Mouse (Mus musculus): Measurements from ENCODE around the gene Atp2c2. TPM values are rescaled to one million over a fixed set of nuclear protein-coding genes. Genes with fewer than 3 reads are reported as not detected.
A peak's percentile ranks its signal among the peaks of the same experiment; 100 is the strongest.

The Atp2c2 gene
- polyA plus RNA-seq, 1 experiment: not detected

DNA sequence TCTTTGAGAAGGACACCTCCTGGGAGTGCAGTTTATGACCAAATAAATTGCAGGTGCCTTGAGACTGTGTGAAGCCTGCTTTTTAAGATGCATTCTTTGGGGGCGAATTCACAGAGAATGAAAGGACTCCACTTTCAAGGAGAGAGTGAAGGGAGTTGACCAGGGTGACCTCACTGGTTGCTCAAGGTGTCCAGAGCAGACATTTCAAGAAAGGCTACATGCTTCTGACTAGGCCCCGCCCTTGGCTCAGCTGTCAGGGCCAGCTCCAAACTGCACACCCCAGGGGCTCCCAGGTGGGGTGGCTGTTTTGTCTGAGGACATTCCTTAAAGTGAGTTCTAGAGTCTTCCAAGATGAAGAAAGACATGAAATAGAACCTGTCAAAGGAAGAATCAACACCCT lies 2.6 kb upstream of the Atp2c2 start:
- Histone ChIP-seq H3K27me3 (replicated peaks) (peaks cover 87% of the 10 kb centered on the region), H3K4me1 (peaks cover 8% of the 10 kb centered on the region)

DNA sequence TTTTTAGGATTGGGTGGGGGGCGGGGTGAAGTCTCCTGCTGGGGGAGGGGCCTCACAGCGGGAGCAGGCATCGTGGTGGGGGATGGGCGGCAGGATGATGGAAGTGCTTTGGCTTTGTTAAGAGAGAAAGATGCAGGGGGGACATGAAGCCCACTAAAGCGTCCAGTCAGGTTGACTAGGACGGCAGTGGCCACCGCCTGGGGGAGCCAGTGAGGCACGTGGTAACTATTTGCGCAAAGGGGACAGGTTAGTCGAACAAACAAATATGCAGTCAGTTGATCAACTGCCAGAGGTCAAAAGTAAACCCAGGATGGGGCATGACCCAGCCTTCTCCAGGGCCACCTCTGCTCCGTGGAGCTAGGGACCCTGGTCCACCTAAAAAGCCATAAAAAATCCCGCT lies 849 bp upstream of the Atp2c2 start:
- H3K36me3 ChIP-seq (replicated peaks; ENCODE audit: low read length): no peaks in the 10 kb centered on the region
- peaks cover 8% of the 10 kb centered on the region for H3K4me1 ChIP-seq
- TF ChIP-seq FLI1 (IDR thresholded peaks at IDR 0.05; ENCODE audit: low read length) (no peak), GATA1 (IDR thresholded peaks at IDR 0.05; ENCODE audit: borderline replicate concordance, low read length) (no peak)
- no peaks in the 10 kb centered on the region for H3K9me3 ChIP-seq
- H3K4me3 ChIP-seq (replicated peaks): peak overlapping the region; percentile 81
- peaks cover 86% of the 10 kb centered on the region for H3K27me3 ChIP-seq (replicated peaks)

More for the DNA sequence above, 2.6 kb upstream of the Atp2c2 start:
- no peaks in the 10 kb centered on the region for H3K9me3 ChIP-seq
- TF ChIP-seq FLI1 (IDR thresholded peaks at IDR 0.05; ENCODE audit: low read length) (no peak), GATA1 (IDR thresholded peaks at IDR 0.05; ENCODE audit: borderline replicate concordance, low read length) (no peak)
- no peak overlapping the region for H3K4me3 ChIP-seq (replicated peaks)
- no peaks in the 10 kb centered on the region for H3K36me3 ChIP-seq (replicated peaks; ENCODE audit: low read length)

DNA sequence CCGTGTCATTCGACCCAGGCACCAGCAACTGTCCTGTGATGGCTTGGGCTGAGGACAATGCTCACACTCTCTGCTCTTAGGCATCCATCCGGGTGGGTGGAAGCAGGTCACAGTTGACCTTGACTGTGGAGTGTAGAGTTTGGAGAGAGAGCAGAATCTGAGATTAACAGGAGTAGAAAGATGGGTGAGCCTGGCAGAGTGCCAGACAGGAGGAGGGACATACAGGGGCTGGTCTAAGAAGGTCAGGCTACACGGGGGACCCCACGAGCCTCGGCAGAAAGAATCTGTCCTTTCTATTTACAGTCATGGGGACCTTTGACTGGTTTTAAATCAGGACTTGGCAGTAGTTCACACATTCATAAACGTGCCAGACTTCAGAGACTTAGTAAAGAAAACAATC lies 3.2 kb downstream of the Atp2c2 start:
- Histone ChIP-seq H3K9me3 (no peaks in the 10 kb centered on the region), H3K4me1 (peaks cover 8% of the 10 kb centered on the region), H3K36me3 (replicated peaks; ENCODE audit: low read length) (no peaks in the 10 kb centered on the region), H3K27me3 (replicated peaks) (peaks cover 92% of the 10 kb centered on the region), H3K4me3 (replicated peaks) (no peak overlapping the region)
- TF ChIP-seq FLI1 (IDR thresholded peaks at IDR 0.05; ENCODE audit: low read length): no peak
- no peak for TF ChIP-seq GATA1 (IDR thresholded peaks at IDR 0.05; ENCODE audit: borderline replicate concordance, low read length)

GRCm38 (mm10) chr8:119707146-119707545 lies 7.3 kb downstream of the Atp2c2 start:
- Histone ChIP-seq H3K9me3 (no peaks in the 10 kb centered on the region), H3K4me1 (peaks cover 22% of the 10 kb centered on the region), H3K27me3 (replicated peaks) (peaks cover 81% of the 10 kb centered on the region), H3K36me3 (replicated peaks; ENCODE audit: low read length) (no peaks in the 10 kb centered on the region), H3K4me3 (replicated peaks) (no peak overlapping the region)
- TF ChIP-seq FLI1 (IDR thresholded peaks at IDR 0.05; ENCODE audit: low read length) (no peak), GATA1 (IDR thresholded peaks at IDR 0.05; ENCODE audit: borderline replicate concordance, low read length) (no peak)

GRCm38 (mm10) chr8:119708471-119708870 lies 8.7 kb downstream of the Atp2c2 start:
- H3K4me3 ChIP-seq (replicated peaks): no peak overlapping the region
- H3K9me3 ChIP-seq: no peaks in the 10 kb centered on the region
- peaks cover 30% of the 10 kb centered on the region for H3K4me1 ChIP-seq
- TF ChIP-seq FLI1 (IDR thresholded peaks at IDR 0.05; ENCODE audit: low read length) (no peak), GATA1 (IDR thresholded peaks at IDR 0.05; ENCODE audit: borderline replicate concordance, low read length) (no peak)
- no peaks in the 10 kb centered on the region for H3K36me3 ChIP-seq (replicated peaks; ENCODE audit: low read length)
- H3K27me3 ChIP-seq (replicated peaks): peaks cover 84% of the 10 kb centered on the region

DNA sequence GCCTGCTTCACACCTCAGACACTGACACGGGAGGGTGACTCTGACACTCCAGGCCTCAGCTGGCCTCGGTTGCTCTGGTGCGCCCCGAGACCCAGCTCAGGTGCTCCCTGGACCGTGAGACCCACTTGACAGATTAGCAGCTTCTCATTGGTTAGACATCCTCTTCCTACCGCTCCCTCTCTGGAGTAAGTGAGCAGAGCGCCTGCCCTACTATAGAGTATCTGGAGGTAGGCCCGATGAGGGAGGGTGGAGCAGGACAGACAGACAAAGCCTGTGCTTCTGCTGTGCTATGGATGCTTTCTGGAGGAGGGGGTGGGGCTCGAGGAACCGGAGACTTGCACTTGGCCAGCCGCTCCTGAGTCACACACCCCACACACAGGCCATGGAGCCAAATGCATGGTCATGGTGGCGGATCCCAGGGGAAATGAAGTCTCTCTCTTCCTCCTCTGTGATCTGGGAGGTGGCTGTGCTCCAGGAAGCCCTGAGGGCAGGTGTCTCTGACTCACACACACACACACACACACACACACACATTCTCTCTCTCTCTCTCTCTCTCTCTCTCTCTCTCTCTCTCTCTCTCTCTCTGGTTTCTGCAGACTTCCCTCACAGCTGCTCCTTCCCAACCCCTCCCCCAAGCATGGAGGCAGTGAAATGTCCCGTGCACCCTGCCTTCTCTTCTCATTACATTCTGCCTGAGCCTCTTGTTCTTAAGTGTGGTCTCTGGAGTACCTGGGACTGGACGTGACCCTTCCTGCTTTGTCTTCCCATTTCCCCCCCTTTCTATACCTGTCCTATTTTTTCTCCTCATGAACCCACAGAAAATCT lies 9.3 kb downstream of the Atp2c2 start:
- TF ChIP-seq GATA1 (IDR thresholded peaks at IDR 0.05; ENCODE audit: borderline replicate concordance, low read length): no peak
- Histone ChIP-seq H3K27me3 (replicated peaks) (peaks cover 88% of the 10 kb centered on the region), H3K36me3 (replicated peaks; ENCODE audit: low read length) (no peaks in the 10 kb centered on the region), H3K4me3 (replicated peaks) (no peak overlapping the region), H3K9me3 (no peaks in the 10 kb centered on the region), H3K4me1 (peaks cover 30% of the 10 kb centered on the region)

- H3K36me3 ChIP-seq (replicated peaks; ENCODE audit: low read length): no peaks in the 10 kb centered on the region
- peak overlapping the region; percentile 15 for H3K4me3 ChIP-seq (replicated peaks)
- no peaks in the 10 kb centered on the region for H3K9me3 ChIP-seq
- H3K4me1 ChIP-seq: peaks cover 30% of the 10 kb centered on the region
- H3K27me3 ChIP-seq (replicated peaks): peaks cover 88% of the 10 kb centered on the region
- TF ChIP-seq FLI1 (IDR thresholded peaks at IDR 0.05; ENCODE audit: low read length): no peak
- no peak for TF ChIP-seq GATA1 (IDR thresholded peaks at IDR 0.05; ENCODE audit: borderline replicate concordance, low read length)
These were observed 9.9 kb downstream of the Atp2c2 start for GRCm38 (mm10) chr8:119709703-119710093.

DNA sequence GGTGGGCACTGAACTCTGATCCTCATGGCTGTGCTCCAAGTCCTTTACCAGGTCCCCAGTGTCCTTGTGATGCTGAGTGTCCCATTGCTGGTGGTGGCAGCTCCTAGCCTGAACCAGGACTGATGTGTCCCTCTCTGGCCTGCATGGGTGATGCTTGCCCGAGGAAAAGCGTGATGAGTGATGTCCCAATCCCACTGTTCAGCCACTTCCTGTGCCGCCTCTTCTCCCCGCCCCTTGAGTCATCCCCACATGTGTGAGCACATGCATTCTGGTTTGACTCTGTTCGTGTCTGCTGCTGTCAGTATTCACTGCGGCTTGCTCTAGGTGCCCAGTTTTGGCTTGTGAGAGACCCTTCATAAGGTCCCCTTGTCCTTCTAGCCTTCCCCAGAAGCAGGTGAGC lies 12.4 kb downstream of the Atp2c2 start:
- no peak for TF ChIP-seq GATA1 (IDR thresholded peaks at IDR 0.05; ENCODE audit: borderline replicate concordance, low read length)
- no peak for TF ChIP-seq FLI1 (IDR thresholded peaks at IDR 0.05; ENCODE audit: low read length)
- H3K27me3 ChIP-seq (replicated peaks): peaks cover 85% of the 10 kb centered on the region
- peak overlapping the region; percentile 66 for H3K4me3 ChIP-seq (replicated peaks)
- no peaks in the 10 kb centered on the region for H3K36me3 ChIP-seq (replicated peaks; ENCODE audit: low read length)
- no peaks in the 10 kb centered on the region for H3K9me3 ChIP-seq
- H3K4me1 ChIP-seq: peaks cover 37% of the 10 kb centered on the region

GRCm38 (mm10) chr8:119713421-119713820 lies 13.6 kb downstream of the Atp2c2 start:
- H3K9me3 ChIP-seq: no peaks in the 10 kb centered on the region
- TF ChIP-seq GATA1 (IDR thresholded peaks at IDR 0.05; ENCODE audit: borderline replicate concordance, low read length): no peak
- no peak for TF ChIP-seq FLI1 (IDR thresholded peaks at IDR 0.05; ENCODE audit: low read length)
- H3K27me3 ChIP-seq (replicated peaks): peaks cover 79% of the 10 kb centered on the region
- H3K4me3 ChIP-seq (replicated peaks): no peak overlapping the region
- no peaks in the 10 kb centered on the region for H3K36me3 ChIP-seq (replicated peaks; ENCODE audit: low read length)
- H3K4me1 ChIP-seq: peaks cover 42% of the 10 kb centered on the region

DNA sequence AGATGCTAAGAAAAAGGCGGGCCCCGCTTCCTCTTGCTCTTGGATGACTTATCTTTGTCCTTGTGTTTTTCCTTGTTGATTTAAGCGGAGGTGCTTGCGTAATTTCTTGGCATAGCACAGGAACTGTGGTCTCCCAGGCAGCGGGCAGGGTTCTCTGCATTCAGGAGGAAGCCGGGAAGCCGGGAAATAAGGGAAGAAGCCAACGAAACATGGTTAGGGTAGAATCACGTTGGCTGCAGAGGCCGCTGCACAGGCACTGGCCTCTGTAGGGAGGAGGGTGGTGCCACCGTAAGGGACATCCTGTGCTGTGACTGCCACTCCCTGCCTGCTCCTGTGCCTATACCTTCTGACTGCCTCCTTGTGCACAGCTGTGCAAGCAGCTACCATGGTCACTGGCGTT lies 15.4 kb downstream of the Atp2c2 start:
- no peaks in the 10 kb centered on the region for H3K9me3 ChIP-seq
- H3K27me3 ChIP-seq (replicated peaks): peaks cover 81% of the 10 kb centered on the region
- H3K4me1 ChIP-seq: peaks cover 30% of the 10 kb centered on the region
- TF ChIP-seq FLI1 (IDR thresholded peaks at IDR 0.05; ENCODE audit: low read length) (no peak), GATA1 (IDR thresholded peaks at IDR 0.05; ENCODE audit: borderline replicate concordance, low read length) (no peak)
- H3K4me3 ChIP-seq (replicated peaks): peak overlapping the region; percentile 40
- no peaks in the 10 kb centered on the region for H3K36me3 ChIP-seq (replicated peaks; ENCODE audit: low read length)

All from megakaryocyte, embryonic 14.5 days (primary cell).